Mouse (Mus musculus) ES-E14 (cell line): ENCODE results near the gene Gm6525.

Source experiments
- HCFC1 ChIP-seq: IDR thresholded peaks from 2 replicates; pipeline ENCODE4 v1.6.1; 2012; ENCODE audit warnings: low read length, inconsistent platforms, borderline replicate concordance; ENCODE audit not compliant: insufficient read depth
- MAFK ChIP-seq: IDR thresholded peaks from 2 replicates; pipeline ENCODE4 v1.6.1; 2014; ENCODE audit warnings: mild to moderate bottlenecking, low read depth, low read length, inconsistent platforms; ENCODE audit not compliant: insufficient read depth
- ZNF384 ChIP-seq: IDR thresholded peaks from 2 replicates; pipeline ENCODE4 v1.6.1; 2012; ENCODE audit warnings: low read depth, low read length, inconsistent platforms

GRCm38 (mm10) chr3:84157011-84157410 lies 16.9 kb upstream of the Gm6525 start:
- TF ChIP-seq MAFK (no peak), ZNF384 (no peak), HCFC1 (no peak)
